Mouse (Mus musculus) layer of hippocampus, adult 11-12 months (tissue): ENCODE data around the gene Gna15.

Experiments used
- DNase-seq: peaks from one replicate; pipeline ENCODE4 v3.0.0; 2022; ENCODE audit warnings: low spot score

Gene Gna15

GRCm38 (mm10) chr10:81523570-81523969 lies 455 bp downstream of the Gna15 start:
- DNase-seq = no peak

DNA sequence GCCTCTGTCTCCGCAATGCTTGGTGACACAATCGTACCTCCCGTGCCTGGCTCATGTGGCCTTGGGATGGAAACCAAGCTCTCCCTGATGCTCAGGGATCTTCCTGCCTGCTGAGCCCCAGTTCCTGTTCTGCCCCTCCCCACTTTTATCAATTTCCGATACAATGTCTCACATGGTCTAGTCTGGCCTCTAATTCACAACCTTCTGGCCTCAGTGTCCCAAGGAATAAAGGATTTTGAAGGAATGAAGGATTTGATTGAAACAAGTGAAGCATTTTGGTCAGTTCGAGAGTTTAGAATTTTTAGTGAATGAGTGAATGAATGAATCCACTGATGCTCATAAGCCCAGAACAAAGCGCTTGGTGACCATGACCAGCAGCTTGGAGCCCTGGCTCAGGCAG lies 883 bp downstream of the Gna15 start:
- DNase-seq = no peak

DNA sequence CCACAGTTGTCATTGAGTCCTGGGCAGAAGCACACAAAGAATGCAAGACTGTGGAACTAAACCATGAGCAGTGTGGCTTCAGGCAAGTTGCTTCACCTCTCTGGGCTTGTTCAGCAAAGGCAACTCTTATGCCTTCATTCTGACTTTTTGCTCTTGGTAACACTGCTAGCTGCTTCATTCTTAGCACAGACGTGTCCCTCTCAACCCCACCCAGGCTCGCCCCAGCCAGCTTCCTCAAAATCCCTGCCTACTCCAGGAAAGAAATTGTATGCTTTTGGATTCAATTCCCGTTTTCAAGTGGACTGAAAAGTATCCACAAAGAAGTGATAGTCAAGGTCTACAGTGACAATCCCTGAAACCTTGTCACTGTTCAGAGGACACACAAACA lies 4.1 kb downstream of the Gna15 start:
- DNase-seq = no peak

DNA sequence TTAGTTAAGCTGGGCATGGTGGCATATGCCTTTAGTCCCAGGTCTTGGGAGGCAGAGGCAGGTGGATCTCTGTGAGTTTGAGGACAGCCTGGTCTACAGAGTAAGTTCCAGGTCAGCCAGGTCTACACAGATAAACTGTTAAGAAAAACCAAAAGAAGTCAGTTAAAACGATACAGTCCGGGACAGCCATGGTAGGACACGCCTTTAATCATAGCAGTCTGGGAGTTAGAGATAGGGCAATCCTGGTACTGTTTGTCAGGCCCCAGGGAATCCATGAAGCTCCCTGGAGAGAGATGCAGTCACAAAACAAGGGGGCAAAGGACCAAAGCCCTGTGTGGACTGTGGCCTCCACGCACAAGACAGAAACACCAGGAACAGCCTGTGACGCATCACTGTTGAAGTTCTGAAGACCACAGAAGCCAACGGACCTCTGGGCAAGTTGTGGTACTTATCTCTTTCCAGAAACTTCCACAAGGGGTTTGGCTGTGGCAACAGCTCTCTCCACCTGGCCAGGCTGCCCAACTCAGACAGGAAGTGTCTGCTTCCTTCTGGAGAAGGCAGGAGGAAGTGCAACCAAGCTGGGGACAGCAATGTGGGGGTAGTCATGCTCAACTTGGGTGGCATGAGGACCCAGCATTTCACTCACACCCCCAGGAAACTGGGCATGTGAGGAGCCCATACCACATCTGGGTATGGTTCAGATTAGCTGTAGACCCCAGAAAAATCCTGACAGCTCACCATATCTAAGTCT lies 4.6 kb downstream of the Gna15 start:
- DNase-seq = no peak

DNA sequence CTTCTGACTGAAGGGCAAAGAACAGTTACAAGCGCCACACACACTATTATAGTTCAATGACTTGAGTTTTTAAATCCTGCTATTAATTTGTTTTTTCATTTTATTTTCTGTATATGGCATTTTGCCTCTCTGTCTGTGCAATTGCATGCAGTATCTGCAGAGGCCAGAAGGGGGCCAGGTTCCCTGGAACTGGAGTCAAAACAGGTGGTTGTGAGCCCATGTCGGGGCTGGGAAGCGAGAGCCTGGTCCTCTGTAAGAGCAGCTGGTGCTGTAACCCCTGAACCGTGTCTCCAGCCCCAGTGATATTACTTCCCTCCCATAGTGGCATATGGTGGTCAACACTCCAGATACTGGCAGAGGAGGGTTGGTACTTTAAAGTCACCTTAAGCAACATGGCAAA lies 5.5 kb downstream of the Gna15 start:
- DNase-seq = peak; percentile 65

GRCm38 (mm10) chr10:81517227-81517626 lies 6.8 kb downstream of the Gna15 start:
- DNase-seq = no peak

- DNase-seq = no peak
Observed at GRCm38 (mm10) chr10:81513798-81514197, 10.2 kb downstream of the Gna15 start.

DNA sequence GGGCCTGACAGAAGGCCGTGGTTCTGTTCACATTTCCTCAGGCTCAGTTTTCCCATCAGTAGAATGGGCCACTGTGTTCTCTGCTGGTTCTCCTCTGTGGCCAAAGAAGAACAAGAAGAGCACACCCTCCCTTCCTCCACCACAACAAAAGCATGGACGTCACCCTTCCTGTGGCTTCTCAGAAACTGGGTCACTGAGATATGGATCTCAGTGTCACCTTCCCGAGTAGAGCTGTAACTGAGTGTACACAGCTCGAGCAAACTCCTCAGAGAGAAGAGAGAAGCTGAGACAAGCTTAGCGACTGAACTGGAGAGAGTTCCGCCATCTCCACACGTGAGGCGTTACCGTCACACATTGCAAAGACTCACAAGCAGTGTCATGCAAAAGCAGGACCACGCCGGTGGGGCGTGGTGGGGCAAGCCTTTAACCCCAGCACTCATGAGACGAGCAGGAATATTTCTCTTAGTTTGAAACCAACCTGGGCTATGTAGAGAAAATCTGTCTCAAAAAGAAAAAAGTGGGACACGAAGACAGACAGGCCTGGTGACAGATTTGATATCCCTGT lies 13.7 kb downstream of the Gna15 start:
- DNase-seq = no peak

GRCm38 (mm10) chr10:81507691-81508489 lies 16.1 kb downstream of the Gna15 start:
- DNase-seq = no peak

DNA sequence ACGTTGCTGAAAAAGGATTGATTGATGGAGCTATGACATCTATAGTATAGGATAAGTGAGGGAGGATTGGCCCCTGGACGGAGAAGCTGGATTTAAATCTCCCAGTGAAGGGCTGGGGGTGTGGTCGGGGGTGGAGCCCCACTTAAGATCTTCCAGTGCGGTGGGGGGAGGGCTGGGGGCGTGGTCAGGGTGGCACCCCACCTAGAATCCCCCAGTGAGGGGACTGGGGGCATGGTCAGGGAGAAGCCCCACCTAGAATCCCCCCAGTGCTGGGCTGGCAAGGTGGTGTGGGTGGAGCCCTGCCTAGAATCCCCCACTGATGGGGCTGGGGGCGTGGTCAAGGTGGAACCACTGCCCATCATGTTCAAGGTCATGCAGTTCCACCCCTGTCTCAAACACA lies 16.9 kb downstream of the Gna15 start:
- DNase-seq = no peak

- no peak for DNase-seq
Observed at GRCm38 (mm10) chr10:81505016-81505664, 18.9 kb downstream of the Gna15 start.

- DNase-seq = peak; percentile 92
Observed at GRCm38 (mm10) chr10:81502658-81503057, 21.4 kb downstream of the Gna15 start.

DNA sequence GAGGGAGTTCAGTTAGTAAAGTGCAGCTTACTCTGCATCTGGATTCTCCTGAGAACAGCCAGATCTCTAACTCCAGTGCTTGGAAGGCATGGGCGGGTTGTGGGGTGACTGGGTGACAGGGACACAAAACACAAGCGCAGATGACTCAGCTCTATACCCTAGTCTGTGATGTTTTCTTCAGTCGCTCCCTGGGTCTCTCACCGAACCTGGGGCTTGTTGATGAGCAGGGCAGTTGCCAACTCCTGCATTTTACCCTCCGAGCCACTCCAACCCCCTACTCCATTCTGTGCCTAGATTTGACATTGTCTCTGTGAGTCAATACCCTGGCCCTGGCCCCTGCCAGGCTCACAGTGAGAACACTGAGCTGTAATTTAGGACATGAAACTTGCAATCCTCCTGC lies 22.2 kb downstream of the Gna15 start:
- DNase-seq = no peak

DNA sequence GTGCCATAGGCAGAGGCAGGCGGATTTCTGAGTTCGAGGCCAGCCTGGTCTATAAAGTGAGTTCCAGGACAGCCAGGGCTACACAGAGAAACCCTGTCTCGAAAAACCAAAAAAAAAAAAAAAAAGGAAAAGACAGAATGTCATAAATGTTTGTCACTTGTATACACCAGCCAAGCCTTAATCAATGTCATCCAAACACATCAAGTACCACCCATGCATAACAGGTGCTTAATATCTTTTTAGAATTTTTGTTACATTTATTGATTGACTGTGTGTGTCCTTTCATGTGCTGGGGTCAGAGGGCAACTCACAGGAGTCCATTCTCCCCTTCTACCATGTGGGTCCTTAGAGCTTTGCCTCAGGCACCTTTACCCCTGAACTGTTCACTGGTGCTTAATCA lies 24.0 kb downstream of the Gna15 start, which contains the start of gene S1pr4:
Gene S1pr4 (minus strand): TSS at position 101 of the 400 bp plus-strand sequence.
- no peak for DNase-seq

GRCm38 (mm10) chr10:81499250-81499901 lies 24.6 kb downstream of the Gna15 start:
- peak; percentile 11 for DNase-seq

GRCm38 (mm10) chr10:81498316-81499249 lies 25.4 kb downstream of the Gna15 start:
- no peak for DNase-seq

GRCm38 (mm10) chr10:81497401-81498270 lies 26.4 kb downstream of the Gna15 start:
- DNase-seq = no peak

DNA sequence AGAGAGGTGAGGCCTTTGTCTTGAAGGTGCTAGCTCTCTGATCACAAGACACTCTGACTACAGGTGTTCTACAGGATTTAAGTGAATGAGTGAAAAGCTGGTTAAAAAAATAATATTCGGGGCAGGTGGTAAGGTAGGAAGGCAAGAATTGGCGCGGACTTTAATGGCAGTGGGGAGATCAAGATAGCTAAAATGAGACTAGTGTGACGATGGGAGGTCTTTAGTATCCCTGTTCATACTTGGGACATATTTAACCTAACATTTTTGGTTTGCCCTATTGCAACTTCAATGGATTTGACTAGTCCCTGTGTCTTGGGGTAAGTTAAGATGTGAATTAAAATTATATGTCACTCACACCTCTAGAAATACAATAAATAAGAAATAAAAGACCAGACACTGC lies 27.1 kb downstream of the Gna15 start:
- DNase-seq = no peak

DNA sequence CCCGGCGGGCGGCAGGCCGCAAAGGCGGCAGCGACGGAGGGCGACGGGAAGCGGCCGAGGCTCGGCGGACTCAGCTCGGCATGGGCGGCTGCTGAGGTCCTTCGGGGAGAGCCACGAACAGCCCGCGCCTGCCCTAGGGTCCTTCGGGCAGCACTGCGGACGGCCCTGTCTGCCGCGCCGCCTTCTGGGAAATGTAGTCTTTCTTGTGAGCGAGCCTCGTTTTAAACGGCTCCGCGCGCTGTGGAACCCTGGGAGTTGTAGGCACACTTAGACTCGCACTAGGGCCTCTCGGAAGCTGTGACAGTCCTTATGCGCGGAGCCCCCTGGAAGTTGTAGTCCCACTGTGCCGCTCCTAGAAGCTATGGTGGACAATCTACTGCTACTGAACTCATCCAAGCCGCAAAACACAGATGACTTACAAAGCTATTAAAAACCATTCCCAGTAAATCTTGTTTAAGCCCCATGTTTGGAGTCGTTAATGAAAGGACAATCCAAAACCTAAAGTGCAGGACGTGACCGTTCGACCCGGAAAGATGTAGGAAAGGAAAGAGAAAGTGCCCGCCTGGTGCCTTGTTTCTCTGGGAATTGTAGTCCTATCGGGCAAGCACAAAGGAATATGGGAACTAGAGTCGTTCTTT lies 27.6 kb downstream of the Gna15 start, which contains the start of gene Ncln:
Gene Ncln (minus strand): TSS at position 129 of the 638 bp plus-strand sequence.
- peak; percentile 99 for DNase-seq
